Mouse (Mus musculus) olfactory bulb, adult 2 months (tissue): ENCODE measurements around the gene Clgn.

Source experiments
- CTCF ChIP-seq: fragments of 200-500 bp; IDR thresholded peaks from 2 replicates; pipeline ENCODE4 v1.5.1; 2012; ENCODE audit warnings: low read depth, mild to moderate bottlenecking, low read length, moderate library complexity; ENCODE audit not compliant: insufficient read depth
- POLR2A ChIP-seq: fragments of 200-500 bp; IDR thresholded peaks from 2 replicates; pipeline ENCODE4 v1.6.1; 2012; ENCODE audit warnings: mild to moderate bottlenecking, low read depth, low read length, moderate library complexity; ENCODE audit not compliant: insufficient read depth

DNA sequence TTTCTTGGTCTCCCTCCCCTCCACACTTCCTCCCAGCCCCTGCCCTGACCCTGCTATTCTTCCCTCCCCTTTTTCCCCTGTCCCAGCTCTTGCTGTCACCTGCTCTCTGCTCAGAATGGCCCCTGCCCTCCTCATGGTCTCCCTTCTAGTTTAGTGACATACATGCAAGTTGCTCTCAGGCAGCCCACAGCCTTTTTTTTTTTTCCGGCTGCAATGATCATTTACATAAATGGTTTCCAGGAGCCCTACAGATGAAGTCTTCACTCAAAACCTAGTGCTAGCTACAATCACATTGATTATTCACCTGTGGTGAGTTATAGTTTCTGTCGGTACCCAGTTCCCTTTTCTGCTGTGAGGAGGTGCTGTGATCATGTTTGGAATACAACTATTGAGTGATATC is 8.7 kb upstream of the Clgn start:
- TF ChIP-seq POLR2A (no peak), CTCF (no peak)
